9 mouse cellular contexts compared by ENCODE assay signal in genomic region chr17:26451651-26452295, GRCm38 (mm10). TPM values are rescaled to one million over a fixed set of nuclear protein-coding genes. Genes with fewer than 3 reads are reported as not detected.
DNase-seq lines count a peak whose midpoint lies in the region; ATAC-seq and TF ChIP-seq lines count a peak whose summit lies in the region.
"Had no signal": no experiment of that assay in that cellular context is flagged by ENCODE, and none has a peak within 500 bp of the region (broad histone marks: within the 10 kb centered on the region; RNA-seq: fewer than 3 reads in every experiment).

No protein-coding gene starts in this region.

- H3K9ac ChIP-seq in kidney, embryonic 15.5 days, result no peak overlapping the region

- H3K36me3 ChIP-seq in kidney, embryonic 15.5 days, result peaks cover 4% of the 10 kb centered on the region; the same call in 1 of the 2 replicates
- H3K36me3 ChIP-seq in thymus, adult 2 months (ENCODE audit: control insufficient read depth, insufficient read depth, low read length), result peaks cover 4% of the 10 kb centered on the region; the same call in 1 of the 2 replicates
- H3K36me3 ChIP-seq: embryonic facial prominence, embryonic 13.5 days had no signal

- H3K27ac ChIP-seq in kidney, embryonic 15.5 days, result peak overlapping the region; percentile 78
- no peak overlapping the region for H3K27ac ChIP-seq in thymus, adult 2 months (ENCODE audit: control insufficient read depth, insufficient read depth, low read length)
- H3K27ac ChIP-seq: embryonic facial prominence, embryonic 13.5 days had no signal

- H3K9me3 ChIP-seq in kidney, embryonic 15.5 days (replicated peaks), result no peaks in the 10 kb centered on the region
- H3K9me3 ChIP-seq: embryonic facial prominence, embryonic 13.5 days had no signal

- no peak overlapping the region for H3K4me2 ChIP-seq in kidney, embryonic 15.5 days
- H3K4me2 ChIP-seq: embryonic facial prominence, embryonic 13.5 days had no signal

- no peak overlapping the region for H3K4me3 ChIP-seq in kidney, embryonic 15.5 days (replicated peaks)
- H3K4me3 ChIP-seq in thymus, adult 2 months (ENCODE audit: control insufficient read depth, insufficient read depth, low read length), result no peak overlapping the region
- H3K4me3 ChIP-seq: embryonic facial prominence, embryonic 13.5 days had no signal

- DNase-seq in frontal cortex, postnatal 14 days (ENCODE audit: low spot score in 2 of 2), result no peak
- peak; percentile 22 for DNase-seq in c-Kit-positive CD71-positive TER-119-positive erythroid progenitor cells, embryonic 14.5 days (ENCODE audit: low spot score)
- DNase-seq in heart, adult 11 months, result peak; percentile 99
- peak; percentile 76 for DNase-seq in lung, postnatal 25 days (ENCODE audit: low spot score)
- peak; percentile 65 for DNase-seq in thymus, adult 2 months

- H3K4me1 ChIP-seq in kidney, embryonic 15.5 days, result peaks cover 14% of the 10 kb centered on the region
- H3K4me1 ChIP-seq in thymus, adult 2 months (replicated peaks; ENCODE audit: control insufficient read depth, insufficient read depth, low read length), result peaks cover 6% of the 10 kb centered on the region; the same call in 1 of the 2 replicates
- H3K4me1 ChIP-seq: embryonic facial prominence, embryonic 13.5 days had no signal

- peak; percentile 48 for ATAC-seq in frontal cortex, adult (ENCODE audit: low TSS enrichment)
- peak; percentile 29 for ATAC-seq in CD4-positive, CD25-positive, alpha-beta regulatory T cell, adult 4 months
- ATAC-seq in kidney, embryonic 15.5 days (replicated peaks; ENCODE audit: low FRiP score), result peak; percentile 80

- peak; percentile 51; the same call in 1 of the 2 replicates for TF ChIP-seq CTCF in thymus, adult 2 months (IDR thresholded peaks at IDR 0.05; ENCODE audit: borderline replicate concordance, control insufficient read depth, extremely low read depth, insufficient read depth, low read length, poor library complexity)

- no peaks in the 10 kb centered on the region for H3K27me3 ChIP-seq in kidney, embryonic 15.5 days
- H3K27me3 ChIP-seq in thymus, adult 2 months (ENCODE audit: control insufficient read depth, insufficient read depth, low read length), result no peaks in the 10 kb centered on the region
- H3K27me3 ChIP-seq: embryonic facial prominence, embryonic 13.5 days had no signal

- no peak for TF ChIP-seq POLR2A in thymus, adult 2 months (IDR thresholded peaks at IDR 0.05; ENCODE audit: control insufficient read depth, extremely low read depth, insufficient read depth, low read length, poor library complexity)

- 13% methylated on average over 8 of the region's 8 CpGs for WGBS in kidney, embryonic 15.5 days
- whole genome bisulfite sequencing in thymus, adult 2 months, result 48% methylated on average over 8 of the region's 8 CpGs

RNA-seq across cellular contexts. Expression of gene Neurl1b, which starts 37.1 kb away (rescaled TPM):
- polyA plus RNA-seq in CD4-positive, CD25-positive, alpha-beta regulatory T cell, adult 4 months (2017; shearing (Covaris generic)), result under 1 TPM; 0.13 to 0.22 TPM
- 1.3 and 1.7 TPM in 2 replicates for polyA plus RNA-seq in kidney, embryonic 15.5 days (2015; fragmentation: Nextera tagmentation; extraction: Ambion mirVana)
- polyA plus RNA-seq in thymus, adult 2 months (2012; rRNA removed), result 26.2 and 69.9 TPM in 2 replicates

Comparison
In these comparisons a context has a peak if more than half of its experiments do, and no peak if none do; other contexts are left out.
1. ATAC-seq: peak in every context shown above with its lines; median percentile 80 in kidney, embryonic 15.5 days; 48 in frontal cortex, adult; 29 in CD4-positive, CD25-positive, alpha-beta regulatory T cell, adult 4 months.
2. DNase-seq: peak in c-Kit-positive CD71-positive TER-119-positive erythroid progenitor cells, embryonic 14.5 days (single experiment), heart, adult 11 months (single experiment), lung, postnatal 25 days (single experiment) and thymus, adult 2 months (single experiment); none in frontal cortex, postnatal 14 days (0 of 2).